Mouse (Mus musculus): ENCODE results near the gene Bglap2. TPM values are rescaled to one million over a fixed set of nuclear protein-coding genes. Genes with fewer than 3 reads are reported as not detected.
A peak's percentile ranks its signal among the peaks of the same experiment; 100 is the strongest.

Bglap2 gene
- polyA plus RNA-seq, 1 experiment: not detected

DNA sequence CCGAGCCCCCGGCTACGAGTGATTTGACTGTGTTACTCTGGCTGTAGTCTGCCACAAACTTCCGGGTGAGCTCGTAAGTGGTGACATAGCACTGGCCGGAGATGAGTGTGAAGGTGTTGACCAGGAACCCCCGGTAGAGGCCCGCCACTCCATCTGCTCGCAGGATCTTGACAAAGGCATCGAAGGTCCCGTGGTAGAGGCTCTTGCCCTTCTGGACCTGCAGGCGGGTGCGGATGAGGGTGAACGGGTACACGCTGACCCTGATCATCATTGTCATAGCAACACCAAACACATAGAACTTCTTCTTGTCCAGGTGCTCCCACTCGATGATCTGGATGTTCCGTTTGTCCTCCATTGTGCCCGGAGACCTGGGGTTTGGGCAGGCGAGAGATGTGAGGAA lies 42.3 kb upstream of the Bglap2 start:
- Histone ChIP-seq H3K27ac (ENCODE audit: insufficient read depth, low read depth, low read length) (no peak overlapping the region), H3K4me3 (ENCODE audit: insufficient read depth, low read depth, low read length) (no peak overlapping the region), H3K4me1 (ENCODE audit: control insufficient read depth, insufficient read depth, low read length) (peaks cover 22% of the 10 kb centered on the region), H3K27me3 (replicated peaks; ENCODE audit: control insufficient read depth, insufficient read depth, low read length) (no peaks in the 10 kb centered on the region), H3K36me3 (ENCODE audit: control insufficient read depth, insufficient read depth, low read length) (no peaks in the 10 kb centered on the region)
- no peak for TF ChIP-seq POLR2A (IDR thresholded peaks at IDR 0.05; ENCODE audit: low read depth, low read length)
- no peak for TF ChIP-seq CTCF (conservative IDR thresholded peaks at IDR 0.05; ENCODE audit: insufficient read depth, insufficient read length, low read depth, low read length)
- 67% methylated on average over 19 of the region's 19 CpGs for WGBS
- peak; percentile 34 for DNase-seq

DNA sequence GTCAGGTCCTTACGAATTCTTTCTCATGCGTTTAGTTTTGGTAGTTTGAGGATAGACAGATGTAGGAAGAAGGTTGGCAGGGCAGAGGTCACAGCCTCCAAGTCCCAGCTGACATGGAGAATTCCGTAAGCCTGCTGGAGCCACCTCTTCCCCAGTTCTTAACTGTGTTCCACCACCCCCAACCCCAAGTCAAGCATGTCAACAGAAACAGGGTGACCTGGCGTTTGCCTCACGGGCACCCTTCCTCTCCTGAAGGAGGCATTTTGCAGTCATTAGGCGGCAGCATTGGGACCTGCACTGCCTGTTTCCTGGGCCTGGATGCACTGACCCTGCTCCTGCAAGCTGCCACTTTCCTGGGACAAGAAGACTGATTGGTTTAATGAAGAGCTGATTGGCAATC lies 39.5 kb upstream of the Bglap2 start:
- Histone ChIP-seq H3K27ac (ENCODE audit: insufficient read depth, low read depth, low read length) (no peak overlapping the region), H3K4me3 (ENCODE audit: insufficient read depth, low read depth, low read length) (no peak overlapping the region), H3K36me3 (ENCODE audit: control insufficient read depth, insufficient read depth, low read length) (no peaks in the 10 kb centered on the region; the same call in 1 of the 2 replicates), H3K27me3 (replicated peaks; ENCODE audit: control insufficient read depth, insufficient read depth, low read length) (no peaks in the 10 kb centered on the region), H3K4me1 (ENCODE audit: control insufficient read depth, insufficient read depth, low read length) (peaks cover 13% of the 10 kb centered on the region)
- 70% methylated on average over 6 of the region's 6 CpGs for WGBS
- TF ChIP-seq CTCF (conservative IDR thresholded peaks at IDR 0.05; ENCODE audit: insufficient read depth, insufficient read length, low read depth, low read length) (no peak), POLR2A (IDR thresholded peaks at IDR 0.05; ENCODE audit: low read depth, low read length) (no peak)
- no peak for DNase-seq

DNA sequence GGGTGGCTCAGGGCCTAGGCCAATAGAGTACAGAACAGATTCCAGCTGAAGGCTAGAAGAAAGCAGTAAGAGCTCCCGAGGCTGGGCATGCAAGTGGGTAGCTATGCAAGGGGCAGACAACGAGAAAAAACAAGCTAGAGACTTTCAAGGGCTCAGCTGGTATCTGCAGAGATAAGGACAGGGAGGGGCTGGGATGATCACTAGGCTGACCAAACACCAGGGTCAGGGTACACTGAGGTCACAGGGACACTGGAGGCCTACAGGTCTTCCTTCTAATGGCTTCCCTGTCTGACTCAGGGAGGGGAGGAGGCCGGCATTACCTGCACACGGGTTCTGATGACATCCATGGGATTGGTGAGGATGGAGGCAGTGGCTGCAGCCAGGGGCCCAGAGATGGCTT lies 37.2 kb upstream of the Bglap2 start:
- TF ChIP-seq CTCF (conservative IDR thresholded peaks at IDR 0.05; ENCODE audit: insufficient read depth, insufficient read length, low read depth, low read length) (no peak), POLR2A (IDR thresholded peaks at IDR 0.05; ENCODE audit: low read depth, low read length) (no peak)
- Histone ChIP-seq H3K27ac (ENCODE audit: insufficient read depth, low read depth, low read length) (no peak overlapping the region), H3K27me3 (replicated peaks; ENCODE audit: control insufficient read depth, insufficient read depth, low read length) (no peaks in the 10 kb centered on the region), H3K4me3 (ENCODE audit: insufficient read depth, low read depth, low read length) (no peak overlapping the region), H3K36me3 (ENCODE audit: control insufficient read depth, insufficient read depth, low read length) (no peaks in the 10 kb centered on the region; the same call in 1 of the 2 replicates), H3K4me1 (ENCODE audit: control insufficient read depth, insufficient read depth, low read length) (peaks cover 2% of the 10 kb centered on the region; the same call in 1 of the 2 replicates)
- DNase-seq: no peak
- WGBS: 75% methylated on average over 4 of the region's 4 CpGs

DNA sequence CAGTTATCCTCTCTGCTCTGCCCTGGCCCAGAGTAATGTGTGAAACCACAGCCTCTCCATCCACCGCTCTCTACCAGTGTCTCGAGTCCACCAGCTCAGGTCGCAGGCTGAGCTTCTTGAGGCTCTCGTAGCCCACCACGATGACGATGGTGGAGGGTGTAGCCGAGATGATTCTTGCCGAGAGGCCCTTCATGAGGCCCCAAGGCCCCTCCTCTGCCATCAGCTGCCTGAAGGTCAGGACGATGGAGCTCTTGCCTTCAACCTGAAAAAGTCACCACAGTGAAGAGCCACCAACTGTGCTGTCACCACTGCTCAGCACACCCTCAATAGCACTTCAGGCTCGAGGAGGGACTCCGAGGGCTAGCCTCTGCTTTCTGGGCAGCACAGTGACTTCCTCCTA lies 34.1 kb upstream of the Bglap2 start:
- Histone ChIP-seq H3K27ac (ENCODE audit: insufficient read depth, low read depth, low read length) (no peak overlapping the region), H3K27me3 (replicated peaks; ENCODE audit: control insufficient read depth, insufficient read depth, low read length) (no peaks in the 10 kb centered on the region), H3K4me3 (ENCODE audit: insufficient read depth, low read depth, low read length) (no peak overlapping the region), H3K4me1 (ENCODE audit: control insufficient read depth, insufficient read depth, low read length) (peaks cover 5% of the 10 kb centered on the region; the same call in 1 of the 2 replicates), H3K36me3 (ENCODE audit: control insufficient read depth, insufficient read depth, low read length) (no peaks in the 10 kb centered on the region; the same call in 1 of the 2 replicates)
- 88% methylated on average over 11 of the region's 11 CpGs for WGBS
- TF ChIP-seq CTCF (conservative IDR thresholded peaks at IDR 0.05; ENCODE audit: insufficient read depth, insufficient read length, low read depth, low read length): no peak
- no peak for TF ChIP-seq POLR2A (IDR thresholded peaks at IDR 0.05; ENCODE audit: low read depth, low read length)
- no peak for DNase-seq

DNA sequence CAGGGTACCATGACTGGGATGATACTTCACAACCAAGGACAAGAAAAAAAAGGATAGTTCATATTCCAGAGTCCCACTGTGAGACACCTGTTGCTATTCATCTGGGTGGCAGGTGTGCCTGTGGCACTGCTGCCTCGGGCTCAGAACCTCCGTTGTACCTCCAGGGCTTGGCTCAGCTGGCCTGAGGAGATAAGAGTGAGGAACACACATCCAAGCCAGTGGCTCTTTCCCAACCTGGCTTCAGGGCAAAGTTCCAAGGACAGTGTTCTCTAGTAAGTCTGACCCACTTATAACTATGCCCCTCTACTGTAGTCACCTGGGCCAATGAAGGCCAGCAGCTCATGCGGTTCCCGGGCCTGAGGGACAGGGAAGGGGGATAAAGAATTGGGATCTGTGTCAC lies 33.2 kb upstream of the Bglap2 start:
- H3K36me3 ChIP-seq (ENCODE audit: control insufficient read depth, insufficient read depth, low read length): no peaks in the 10 kb centered on the region; the same call in 1 of the 2 replicates
- no peak overlapping the region for H3K27ac ChIP-seq (ENCODE audit: insufficient read depth, low read depth, low read length)
- no peak for DNase-seq
- no peak overlapping the region for H3K4me3 ChIP-seq (ENCODE audit: insufficient read depth, low read depth, low read length)
- no peak for TF ChIP-seq CTCF (conservative IDR thresholded peaks at IDR 0.05; ENCODE audit: insufficient read depth, insufficient read length, low read depth, low read length)
- no peak for TF ChIP-seq POLR2A (IDR thresholded peaks at IDR 0.05; ENCODE audit: low read depth, low read length)
- no peaks in the 10 kb centered on the region for H3K27me3 ChIP-seq (replicated peaks; ENCODE audit: control insufficient read depth, insufficient read depth, low read length)
- peaks cover 5% of the 10 kb centered on the region; the same call in 1 of the 2 replicates for H3K4me1 ChIP-seq (ENCODE audit: control insufficient read depth, insufficient read depth, low read length)
- 73% methylated on average over 4 of the region's 4 CpGs for WGBS

DNA sequence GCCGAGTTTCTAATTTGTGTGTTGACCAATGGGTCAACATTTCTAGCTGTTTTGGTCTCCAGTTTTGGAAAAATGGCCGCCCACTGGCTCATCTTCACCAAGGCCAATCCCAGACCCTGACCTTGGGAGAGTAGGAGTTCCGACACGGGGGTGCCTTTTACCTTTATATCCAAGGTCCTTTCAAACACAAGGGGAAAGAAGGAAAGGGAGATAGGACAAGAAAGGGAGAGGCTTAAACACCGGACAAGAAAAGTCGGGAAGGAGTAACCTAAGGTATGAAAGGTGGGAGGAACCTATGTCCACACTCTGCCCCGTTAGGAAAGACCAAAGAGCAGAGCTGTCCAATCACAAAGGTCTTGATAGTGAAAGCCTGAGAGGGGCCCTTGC lies 32.1 kb upstream of the Bglap2 start:
- Histone ChIP-seq H3K27ac (ENCODE audit: insufficient read depth, low read depth, low read length) (peak overlapping the region; percentile 88), H3K36me3 (ENCODE audit: control insufficient read depth, insufficient read depth, low read length) (no peaks in the 10 kb centered on the region; the same call in 1 of the 2 replicates), H3K4me3 (ENCODE audit: insufficient read depth, low read depth, low read length) (peak overlapping the region; percentile 33), H3K27me3 (replicated peaks; ENCODE audit: control insufficient read depth, insufficient read depth, low read length) (no peaks in the 10 kb centered on the region), H3K4me1 (ENCODE audit: control insufficient read depth, insufficient read depth, low read length) (peaks cover 5% of the 10 kb centered on the region; the same call in 1 of the 2 replicates)
- 20% methylated on average over 7 of the region's 7 CpGs for WGBS
- no peak for TF ChIP-seq CTCF (conservative IDR thresholded peaks at IDR 0.05; ENCODE audit: insufficient read depth, insufficient read length, low read depth, low read length)
- no peak for TF ChIP-seq POLR2A (IDR thresholded peaks at IDR 0.05; ENCODE audit: low read depth, low read length)
- no peak for DNase-seq

DNA sequence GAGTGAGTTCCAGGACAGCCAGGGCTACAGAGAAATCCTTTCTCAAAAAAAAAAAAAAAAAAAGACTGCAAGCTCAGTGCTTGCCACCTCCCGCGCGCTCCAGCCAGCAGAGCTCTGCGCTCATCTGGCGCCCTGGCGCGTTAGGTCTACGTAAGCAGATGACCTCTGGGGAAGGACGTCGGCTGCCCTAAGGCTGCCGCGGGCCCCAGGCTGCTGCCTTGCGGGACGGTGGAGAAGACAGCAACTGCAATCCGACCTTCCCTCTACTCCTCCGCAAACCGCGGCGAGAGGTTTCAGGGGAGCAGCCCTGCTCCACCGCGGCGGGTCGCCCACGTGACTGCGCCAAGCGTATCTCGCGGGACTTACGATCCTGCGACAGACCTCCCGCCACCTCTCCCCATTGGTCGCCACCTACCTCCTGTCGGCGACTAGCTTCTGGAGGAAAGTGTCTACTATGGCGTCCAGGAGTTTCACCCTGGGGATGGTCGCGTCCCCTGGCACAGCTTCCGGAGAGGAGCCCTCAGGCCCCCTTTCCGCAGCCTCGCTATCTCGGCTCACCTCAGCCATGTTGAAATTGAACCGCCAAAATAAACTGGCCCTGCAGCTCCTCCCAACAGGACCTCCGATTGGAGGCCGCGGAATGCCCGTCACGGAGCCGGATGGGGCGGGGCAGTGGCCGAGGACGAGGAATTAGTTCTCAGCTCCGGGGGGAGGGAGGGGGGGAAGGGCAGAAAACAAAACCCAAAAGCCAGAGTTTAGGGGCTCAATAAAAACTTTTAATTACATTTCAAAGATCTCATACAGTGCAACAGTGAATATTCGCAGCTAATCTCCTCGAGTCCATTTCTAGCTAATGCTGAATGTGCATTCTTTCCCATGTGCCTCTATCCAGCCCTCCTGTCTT lies 31.5 kb upstream of the Bglap2 start, which contains the start of gene Pmf1:
Gene Pmf1 (minus strand): TSS at position 591 of the 904 bp plus-strand sequence.
- Histone ChIP-seq H3K36me3 (ENCODE audit: control insufficient read depth, insufficient read depth, low read length) (no peaks in the 10 kb centered on the region; the same call in 1 of the 2 replicates), H3K27ac (ENCODE audit: insufficient read depth, low read depth, low read length) (peak within 1 kb of the TSS; percentile 98), H3K4me3 (ENCODE audit: insufficient read depth, low read depth, low read length) (peak within 1 kb of the TSS; percentile 88), H3K27me3 (replicated peaks; ENCODE audit: control insufficient read depth, insufficient read depth, low read length) (no peaks in the 10 kb centered on the region), H3K4me1 (ENCODE audit: control insufficient read depth, insufficient read depth, low read length) (peaks cover 5% of the 10 kb centered on the region; the same call in 1 of the 2 replicates)
- TF ChIP-seq POLR2A (IDR thresholded peaks at IDR 0.05; ENCODE audit: low read depth, low read length) (peak; percentile 86), CTCF (conservative IDR thresholded peaks at IDR 0.05; ENCODE audit: insufficient read depth, insufficient read length, low read depth, low read length) (0 out of 2 replicates have a peak, but pooled peaks have one; percentile 4)
- WGBS: under 1% methylated on average over 54 of the region's 54 CpGs
- DNase-seq: peak; percentile 97
